ENCODE assay signal across 9 mouse cellular contexts in genomic region chr12:80759713-80760395, GRCm38 (mm10). TPM values are rescaled to one million over a fixed set of nuclear protein-coding genes. Genes with fewer than 3 reads are reported as not detected.
DNase-seq lines count a peak whose midpoint lies in the region; ATAC-seq lines count a peak whose summit lies in the region.
"Had no signal": no experiment of that assay in that cellular context is flagged by ENCODE, and none has a peak within 500 bp of the region (broad histone marks: within the 10 kb centered on the region; RNA-seq: fewer than 3 reads in every experiment).

No protein-coding gene starts in this region.

- no peaks in the 10 kb centered on the region for H3K36me3 ChIP-seq in lung, embryonic 16.5 days (ENCODE audit: control insufficient read depth, insufficient read depth, low read length)
- H3K36me3 ChIP-seq in hindbrain, embryonic 10.5 days: peaks cover 44% of the 10 kb centered on the region
- peaks cover 24% of the 10 kb centered on the region for H3K36me3 ChIP-seq in neural tube, embryonic 15.5 days

- peak overlapping the region; percentile 55 for H3K4me2 ChIP-seq in lung, embryonic 16.5 days (ENCODE audit: low read depth, low read length)
- H3K4me2 ChIP-seq in neural tube, embryonic 15.5 days: peak overlapping the region; percentile 83

- no peak overlapping the region for H3K9ac ChIP-seq in lung, embryonic 16.5 days (ENCODE audit: low read length)
- peak overlapping the region; percentile 89 for H3K9ac ChIP-seq in neural tube, embryonic 15.5 days (replicated peaks)

- no peak for DNase-seq in lung, postnatal 4 days
- DNase-seq in embryo, embryonic 10 days (ENCODE audit: low spot score): peak; percentile 71
- DNase-seq in hindbrain, embryonic 10.5 days (ENCODE audit: low spot score): peak; percentile 82
- DNase-seq in left cerebral cortex, postnatal 25 days (ENCODE audit: low spot score in 2 of 2): peak; percentile 55 to 63
- no peak for DNase-seq in thymus, postnatal 10 days (ENCODE audit: low spot score in 2 of 2)
- DNase-seq in testis, postnatal 14 days (ENCODE audit: low spot score): no peak

- intact Hi-C loops in left cerebral cortex, postnatal 25 days (cut with DNase I): loop anchor here (1.0 kb wide), 1 partner anchor 30 kb away; no protein-coding TSS in a partner anchor

- no peaks in the 10 kb centered on the region for H3K9me3 ChIP-seq in lung, embryonic 16.5 days (ENCODE audit: control insufficient read depth, low read length)
- H3K9me3 ChIP-seq in hindbrain, embryonic 10.5 days: peaks cover 42% of the 10 kb centered on the region
- no peaks in the 10 kb centered on the region for H3K9me3 ChIP-seq in neural tube, embryonic 15.5 days (replicated peaks)

- H3K4me3 ChIP-seq in lung, embryonic 16.5 days (ENCODE audit: low read length): peak overlapping the region; percentile 43
- H3K4me3 ChIP-seq in hindbrain, embryonic 10.5 days: peak overlapping the region; percentile 69
- H3K4me3 ChIP-seq in neural tube, embryonic 15.5 days (replicated peaks): peak overlapping the region; percentile 66

- no peak for ATAC-seq in lung, embryonic 16.5 days (ENCODE audit: low read depth)
- ATAC-seq in neural tube, embryonic 15.5 days (ENCODE audit: low FRiP score): peak; percentile 45

- H3K27ac ChIP-seq in lung, embryonic 16.5 days (ENCODE audit: low read length): no peak overlapping the region
- H3K27ac ChIP-seq in hindbrain, embryonic 10.5 days: peak overlapping the region; percentile 98
- peak overlapping the region; percentile 96 for H3K27ac ChIP-seq in neural tube, embryonic 15.5 days (replicated peaks)

- peaks cover 70% of the 10 kb centered on the region for H3K27me3 ChIP-seq in lung, embryonic 16.5 days (ENCODE audit: control insufficient read depth, insufficient read depth, low read depth, low read length)
- peaks cover 50% of the 10 kb centered on the region for H3K27me3 ChIP-seq in hindbrain, embryonic 10.5 days (ENCODE audit: insufficient read depth, poor library complexity, severe bottlenecking)
- H3K27me3 ChIP-seq in neural tube, embryonic 15.5 days (replicated peaks): no peaks in the 10 kb centered on the region

- H3K4me1 ChIP-seq in lung, embryonic 16.5 days (replicated peaks; ENCODE audit: control insufficient read depth, insufficient read depth, low read length): peaks cover 18% of the 10 kb centered on the region
- H3K4me1 ChIP-seq in hindbrain, embryonic 10.5 days (replicated peaks): peaks cover 39% of the 10 kb centered on the region
- H3K4me1 ChIP-seq in neural tube, embryonic 15.5 days: peaks cover 39% of the 10 kb centered on the region

- WGBS in lung, embryonic 16.5 days: 3% methylated on average over 22 of the region's 22 CpGs
- WGBS in hindbrain, embryonic 10.5 days: under 1% methylated on average over 22 of the region's 22 CpGs
- under 1% methylated on average over 22 of the region's 22 CpGs for WGBS in neural tube, embryonic 15.5 days

RNA-seq across cellular contexts. Expression of gene Ccdc177, which starts 0.6 kb away (rescaled TPM):
- 0.06 TPM in 1 of 2 replicates, not detected in the other for polyA plus RNA-seq in lung, embryonic 16.5 days (2015; fragmentation: Nextera tagmentation; extraction: Ambion mirVana)
- 1.5 and 2.4 TPM in 2 replicates for polyA plus RNA-seq in hindbrain, embryonic 10.5 days (2016; fragmentation: Nextera tagmentation; extraction: Ambion mirVana)
- 10 to 100 TPM; 12.9 to 15.5 TPM for total RNA-seq in left cerebral cortex, postnatal 25 days (2021)
- polyA plus RNA-seq in neural tube, embryonic 15.5 days (2015; fragmentation: Nextera tagmentation; extraction: Ambion mirVana): 1.5 and 2.1 TPM in 2 replicates
- total RNA-seq: hematopoietic stem cell, adult 5-6 weeks had no signal

RNA-seq across cellular contexts. Expression of gene Susd6, which starts 30.5 kb away (rescaled TPM):
- polyA plus RNA-seq in lung, embryonic 16.5 days (2015; fragmentation: Nextera tagmentation; extraction: Ambion mirVana): 21.9 and 22.8 TPM in 2 replicates
- polyA plus RNA-seq in hindbrain, embryonic 10.5 days (2016; fragmentation: Nextera tagmentation; extraction: Ambion mirVana): 15.6 and 15.9 TPM in 2 replicates
- total RNA-seq in left cerebral cortex, postnatal 25 days (2021): 10 to 100 TPM; 32.1 to 32.9 TPM
- 9.1 and 11.9 TPM in 2 replicates for polyA plus RNA-seq in neural tube, embryonic 15.5 days (2015; fragmentation: Nextera tagmentation; extraction: Ambion mirVana)

Comparison
In these comparisons a context has a peak if more than half of its experiments do, and no peak if none do; other contexts are left out.
1. DNase-seq: peak in embryo, embryonic 10 days (single experiment), hindbrain, embryonic 10.5 days (single experiment) and left cerebral cortex, postnatal 25 days (2 of 2); none in lung, postnatal 4 days (0 of 2), thymus, postnatal 10 days (0 of 2) and testis, postnatal 14 days (single experiment).
2. Peak in every context shown above with its lines, with median percentiles within 50 percentile points of each other: H3K4me3 ChIP-seq.